ENCODE assay signal across 9 mouse cellular contexts in the genomic region with DNA sequence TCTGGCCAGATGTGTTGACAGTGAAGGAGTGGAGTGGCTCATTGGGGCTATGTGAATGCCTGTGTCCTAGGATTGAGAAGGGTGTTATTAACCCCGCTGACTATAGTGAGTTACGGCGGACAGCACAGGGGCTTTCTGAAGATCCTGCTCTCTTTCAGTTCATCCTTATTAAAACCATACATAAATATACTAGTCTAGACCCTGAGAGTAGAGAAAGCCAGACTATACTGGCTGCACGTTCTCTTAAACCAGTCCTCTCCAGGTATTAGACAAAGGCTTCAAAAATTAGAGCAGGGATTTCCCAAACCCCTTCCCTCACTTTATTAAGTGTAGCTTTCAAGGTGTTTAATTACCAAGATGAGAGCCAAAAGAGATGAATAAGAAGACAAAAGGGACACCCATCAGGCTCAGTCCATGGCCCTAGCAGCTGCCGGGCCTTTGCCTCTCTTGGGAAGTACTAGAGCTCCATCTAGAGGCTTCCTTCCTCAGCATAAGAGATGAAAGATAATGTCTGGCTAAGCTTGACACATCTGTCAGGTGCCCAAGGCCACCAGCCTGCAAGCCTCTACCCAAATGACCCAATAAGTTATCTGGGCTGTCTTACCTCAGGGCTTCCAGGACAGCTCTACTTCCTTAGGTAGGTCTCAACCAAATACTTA. TPM values are rescaled to one million over a fixed set of nuclear protein-coding genes. Genes with fewer than 3 reads are reported as not detected.
DNase-seq lines count a peak whose midpoint lies in the region; ATAC-seq and TF ChIP-seq lines count a peak whose summit lies in the region.
"Had no signal": no experiment of that assay in that cellular context is flagged by ENCODE, and none has a peak within 500 bp of the region (broad histone marks: within the 10 kb centered on the region; RNA-seq: fewer than 3 reads in every experiment).

No protein-coding gene starts in this region.

- no peaks in the 10 kb centered on the region for H3K36me3 ChIP-seq in forebrain, embryonic 15.5 days
- H3K36me3 ChIP-seq in kidney, adult 2 months (ENCODE audit: control insufficient read depth, insufficient read depth, low read length), result no peaks in the 10 kb centered on the region
- no peaks in the 10 kb centered on the region for H3K36me3 ChIP-seq in midbrain, embryonic 16.5 days (ENCODE audit: control insufficient read depth, insufficient read depth, low read length)
- H3K36me3 ChIP-seq: limb, embryonic 12.5 days had no signal

- intact Hi-C loops in gastrocnemius, postnatal 36 days (cut with DNase I), result loop anchor here (1.0 kb wide), 1 partner anchor 83 kb away; no protein-coding TSS in a partner anchor
- intact Hi-C loops in left cerebral cortex, postnatal 4 days (cut with DNase I), result loop anchor here (2.0 kb wide), 1 partner anchor 85 kb away; no protein-coding TSS in a partner anchor

- peak; percentile 79 for TF ChIP-seq CTCF in kidney, adult 2 months (conservative IDR thresholded peaks at IDR 0.05; ENCODE audit: insufficient read depth, insufficient read length, low read depth, low read length)

- peak; percentile 85 for ATAC-seq in forebrain, embryonic 15.5 days (replicated peaks)
- ATAC-seq in midbrain, embryonic 16.5 days, result peak; percentile 66; the same call in 1 of the 2 replicates

- H3K9ac ChIP-seq in forebrain, embryonic 15.5 days (replicated peaks), result no peak overlapping the region
- H3K9ac ChIP-seq in midbrain, embryonic 16.5 days (ENCODE audit: low read depth, low read length), result no peak overlapping the region
- H3K9ac ChIP-seq: limb, embryonic 12.5 days had no signal

- H3K4me3 ChIP-seq in forebrain, embryonic 15.5 days, result no peak overlapping the region
- no peak overlapping the region for H3K4me3 ChIP-seq in kidney, adult 2 months (ENCODE audit: insufficient read depth, low read depth, low read length)
- no peak overlapping the region for H3K4me3 ChIP-seq in midbrain, embryonic 16.5 days (ENCODE audit: low read depth, low read length)
- H3K4me3 ChIP-seq: limb, embryonic 12.5 days had no signal

- no peaks in the 10 kb centered on the region for H3K4me1 ChIP-seq in forebrain, embryonic 15.5 days
- H3K4me1 ChIP-seq in kidney, adult 2 months (ENCODE audit: control insufficient read depth, insufficient read depth, low read length), result no peaks in the 10 kb centered on the region
- H3K4me1 ChIP-seq in midbrain, embryonic 16.5 days (ENCODE audit: control insufficient read depth, insufficient read depth, low read length), result no peaks in the 10 kb centered on the region

- WGBS in forebrain, embryonic 15.5 days, result 57% methylated on average over 5 of the region's 5 CpGs
- 68% methylated on average over 5 of the region's 5 CpGs for WGBS in kidney, adult 2 months
- 61% methylated on average over 5 of the region's 5 CpGs for WGBS in midbrain, embryonic 16.5 days

- no peak for TF ChIP-seq POLR2A in kidney, adult 2 months (IDR thresholded peaks at IDR 0.05; ENCODE audit: low read depth, low read length)

- H3K9me3 ChIP-seq in forebrain, embryonic 15.5 days, result no peaks in the 10 kb centered on the region
- H3K9me3 ChIP-seq in midbrain, embryonic 16.5 days (replicated peaks; ENCODE audit: control insufficient read depth, low read length, poor library complexity, severe bottlenecking), result no peaks in the 10 kb centered on the region
- H3K9me3 ChIP-seq: limb, embryonic 12.5 days had no signal

- no peak overlapping the region for H3K4me2 ChIP-seq in forebrain, embryonic 15.5 days (replicated peaks)
- H3K4me2 ChIP-seq in midbrain, embryonic 16.5 days (ENCODE audit: low read length), result no peak overlapping the region
- H3K4me2 ChIP-seq: limb, embryonic 12.5 days had no signal

- no peak overlapping the region for H3K27ac ChIP-seq in forebrain, embryonic 15.5 days (replicated peaks)
- no peak overlapping the region for H3K27ac ChIP-seq in kidney, adult 2 months (ENCODE audit: insufficient read depth, low read depth, low read length)
- H3K27ac ChIP-seq in midbrain, embryonic 16.5 days (ENCODE audit: low read length), result no peak overlapping the region
- H3K27ac ChIP-seq: limb, embryonic 12.5 days had no signal

- H3K27me3 ChIP-seq in forebrain, embryonic 15.5 days, result no peaks in the 10 kb centered on the region
- no peaks in the 10 kb centered on the region for H3K27me3 ChIP-seq in kidney, adult 2 months (replicated peaks; ENCODE audit: control insufficient read depth, insufficient read depth, low read length)
- no peaks in the 10 kb centered on the region for H3K27me3 ChIP-seq in midbrain, embryonic 16.5 days (ENCODE audit: control insufficient read depth, insufficient read depth, low read depth, low read length)
- H3K27me3 ChIP-seq: limb, embryonic 12.5 days had no signal

- DNase-seq in gastrocnemius, postnatal 10 days, result peak; percentile 29
- DNase-seq in gastrocnemius, postnatal 36 days, result no peak
- peak; percentile 57 for DNase-seq in adrenal gland, postnatal 14 days
- DNase-seq in kidney, adult 2 months, result peak; percentile 68
- peak; percentile 53 for DNase-seq in left cerebral cortex, postnatal 4 days
- DNase-seq in thymus, postnatal 25 days, result peak; percentile 12

RNA-seq across cellular contexts. Expression of gene Ireb2, which starts 42.0 kb away (rescaled TPM):
- total RNA-seq in gastrocnemius, postnatal 10 days (2021), result 10 to 100 TPM; 31.6 to 36.2 TPM
- 10 to 100 TPM; 18.8 to 21.8 TPM for total RNA-seq in gastrocnemius, postnatal 36 days (2021)
- 48.8 and 53.9 TPM in 2 replicates for total RNA-seq in adrenal gland, postnatal 14 days (2021)
- 48.6 and 51.2 TPM in 2 replicates for polyA plus RNA-seq in forebrain, embryonic 15.5 days (2015; fragmentation: Nextera tagmentation; extraction: Ambion mirVana)
- polyA plus RNA-seq in kidney, adult 2 months (2012; rRNA removed), result 8.6 and 10.0 TPM in 2 replicates
- 10 to 100 TPM; 88.0 to 92.8 TPM for total RNA-seq in left cerebral cortex, postnatal 4 days (2021)
- polyA plus RNA-seq in midbrain, embryonic 16.5 days (2015; fragmentation: Nextera tagmentation; extraction: Ambion mirVana), result 38.9 and 46.3 TPM in 2 replicates

RNA-seq across cellular contexts. Expression of gene Crabp1, which starts 57.0 kb away (rescaled TPM):
- 1 to 10 TPM; 2.6 to 4.3 TPM for total RNA-seq in gastrocnemius, postnatal 10 days (2021)
- under 1 TPM in 1 of 2 experiments, not detected in 1; 0.79 TPM for total RNA-seq in gastrocnemius, postnatal 36 days (2021)
- 6.5 and 8.2 TPM in 2 replicates for total RNA-seq in adrenal gland, postnatal 14 days (2021)
- 47.3 and 53.2 TPM in 2 replicates for polyA plus RNA-seq in forebrain, embryonic 15.5 days (2015; fragmentation: Nextera tagmentation; extraction: Ambion mirVana)
- 0.29 and 1.1 TPM in 2 replicates for polyA plus RNA-seq in kidney, adult 2 months (2012; rRNA removed)
- total RNA-seq in left cerebral cortex, postnatal 4 days (2021), result 10 to 100 TPM; 14.1 to 20.7 TPM
- polyA plus RNA-seq in midbrain, embryonic 16.5 days (2015; fragmentation: Nextera tagmentation; extraction: Ambion mirVana), result 19.3 TPM in 2 replicates

Comparison
In these comparisons a context has a peak if more than half of its experiments do, and no peak if none do; other contexts are left out.
1. DNase-seq: peak in gastrocnemius, postnatal 10 days (single experiment), adrenal gland, postnatal 14 days (single experiment), kidney, adult 2 months (single experiment), left cerebral cortex, postnatal 4 days (single experiment) and thymus, postnatal 25 days (single experiment); none in gastrocnemius, postnatal 36 days (0 of 2).